Mouse (Mus musculus): ENCODE results near the gene Taf10. TPM values are rescaled to one million over a fixed set of nuclear protein-coding genes. Genes with fewer than 3 reads are reported as not detected.

The Taf10 gene
- polyA plus RNA-seq, 1 experiment = 276 TPM

GRCm38 (mm10) chr7:105777797-105778552, 33.8 kb upstream of the Taf10 start:
- no peak overlapping the region for H3K4me3 ChIP-seq (replicated peaks; ENCODE audit: extremely low read depth, low read depth, low read length)
- no peak for TF ChIP-seq CTCF (IDR thresholded peaks at IDR 0.05; ENCODE audit: insufficient read depth, low read length)
- peaks cover 18% of the 10 kb centered on the region for H3K4me1 ChIP-seq (ENCODE audit: control insufficient read depth, insufficient read depth, low read length)
- DNase-seq = no peak
- 27% methylated on average over 13 of the region's 13 CpGs for WGBS

DNA sequence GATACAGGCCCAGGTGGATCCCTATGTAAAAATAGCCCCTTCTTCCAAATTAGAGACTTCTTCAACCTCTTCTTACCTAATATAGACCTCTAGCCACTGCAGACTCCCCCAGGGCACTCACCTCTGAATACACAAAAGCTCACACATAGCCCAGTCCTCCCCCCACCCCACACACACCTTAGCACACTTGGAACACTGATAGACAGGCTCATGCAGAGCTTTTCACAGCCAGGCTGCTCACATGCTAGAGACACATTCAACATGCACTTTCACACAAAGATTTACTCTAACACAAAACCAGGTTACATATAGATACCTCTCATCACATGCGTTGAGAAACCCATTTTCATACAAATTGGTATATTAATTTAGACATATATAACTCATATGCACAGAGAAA, 33.2 kb upstream of the Taf10 start:
- H3K4me1 ChIP-seq (ENCODE audit: control insufficient read depth, insufficient read depth, low read length) = peaks cover 18% of the 10 kb centered on the region
- DNase-seq = no peak
- TF ChIP-seq POLR2A (IDR thresholded peaks at IDR 0.05; ENCODE audit: borderline replicate concordance, extremely low read depth, low read depth, low read length) = no peak
- TF ChIP-seq CTCF (IDR thresholded peaks at IDR 0.05; ENCODE audit: insufficient read depth, low read length) = no peak
- H3K4me3 ChIP-seq (replicated peaks; ENCODE audit: extremely low read depth, low read depth, low read length) = no peak overlapping the region
- 86% methylated on average over 1 of the region's 1 CpGs for WGBS

GRCm38 (mm10) chr7:105776026-105776425, 31.9 kb upstream of the Taf10 start:
- 85% methylated on average over 2 of the region's 2 CpGs for WGBS
- Histone ChIP-seq H3K4me1 (ENCODE audit: control insufficient read depth, insufficient read depth, low read length) (peaks cover 18% of the 10 kb centered on the region), H3K4me3 (replicated peaks; ENCODE audit: extremely low read depth, low read depth, low read length) (no peak overlapping the region)
- TF ChIP-seq POLR2A (IDR thresholded peaks at IDR 0.05; ENCODE audit: borderline replicate concordance, extremely low read depth, low read depth, low read length) = no peak
- TF ChIP-seq CTCF (IDR thresholded peaks at IDR 0.05; ENCODE audit: insufficient read depth, low read length) = no peak
- no peak for DNase-seq

GRCm38 (mm10) chr7:105774661-105775060, 30.5 kb upstream of the Taf10 start:
- Histone ChIP-seq H3K4me1 (ENCODE audit: control insufficient read depth, insufficient read depth, low read length) (peaks cover 18% of the 10 kb centered on the region), H3K4me3 (replicated peaks; ENCODE audit: extremely low read depth, low read depth, low read length) (no peak overlapping the region)
- DNase-seq = no peak
- no peak for TF ChIP-seq CTCF (IDR thresholded peaks at IDR 0.05; ENCODE audit: insufficient read depth, low read length)
- TF ChIP-seq POLR2A (IDR thresholded peaks at IDR 0.05; ENCODE audit: borderline replicate concordance, extremely low read depth, low read depth, low read length) = no peak
- WGBS = 69% methylated on average over 8 of the region's 8 CpGs

- H3K4me3 ChIP-seq (replicated peaks; ENCODE audit: extremely low read depth, low read depth, low read length) = no peak overlapping the region
- no peak for DNase-seq
- TF ChIP-seq CTCF (IDR thresholded peaks at IDR 0.05; ENCODE audit: insufficient read depth, low read length) (no peak), POLR2A (IDR thresholded peaks at IDR 0.05; ENCODE audit: borderline replicate concordance, extremely low read depth, low read depth, low read length) (no peak)
- peaks cover 7% of the 10 kb centered on the region for H3K4me1 ChIP-seq (ENCODE audit: control insufficient read depth, insufficient read depth, low read length)
- 72% methylated on average over 5 of the region's 5 CpGs for WGBS
These were observed 28.9 kb upstream of the Taf10 start for GRCm38 (mm10) chr7:105773041-105773440.

- 93% methylated on average over 15 of the region's 15 CpGs for WGBS
- no peak for DNase-seq
- peaks cover 9% of the 10 kb centered on the region for H3K4me1 ChIP-seq (ENCODE audit: control insufficient read depth, insufficient read depth, low read length)
- TF ChIP-seq CTCF (IDR thresholded peaks at IDR 0.05; ENCODE audit: insufficient read depth, low read length) = no peak
- no peak overlapping the region for H3K4me3 ChIP-seq (replicated peaks; ENCODE audit: extremely low read depth, low read depth, low read length)
These were observed 28.2 kb upstream of the Taf10 start for GRCm38 (mm10) chr7:105772331-105772730.

DNA sequence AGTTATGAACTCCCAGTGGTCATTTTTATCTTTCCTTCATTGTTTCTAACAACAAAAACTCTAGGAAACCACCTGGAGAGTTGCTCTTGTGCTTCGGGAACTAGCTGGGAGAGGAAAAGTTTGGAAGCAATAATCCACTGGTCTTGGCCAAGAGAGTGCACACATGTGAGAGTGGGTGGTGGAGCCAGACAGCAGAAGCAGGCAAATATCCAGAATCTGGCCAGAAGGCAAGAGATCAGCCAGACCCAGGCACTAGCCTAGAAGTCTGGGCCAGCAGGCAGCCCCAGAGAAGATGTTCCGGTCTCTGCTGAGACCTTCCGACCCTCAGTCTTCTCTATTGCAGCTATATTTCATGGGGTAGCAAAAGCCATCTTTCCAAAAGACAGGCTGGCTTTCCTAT, 25.8 kb upstream of the Taf10 start:
- Histone ChIP-seq H3K4me3 (replicated peaks; ENCODE audit: extremely low read depth, low read depth, low read length) (no peak overlapping the region), H3K4me1 (ENCODE audit: control insufficient read depth, insufficient read depth, low read length) (peaks cover 9% of the 10 kb centered on the region)
- 74% methylated on average over 3 of the region's 3 CpGs for WGBS
- TF ChIP-seq CTCF (IDR thresholded peaks at IDR 0.05; ENCODE audit: insufficient read depth, low read length) = no peak
- no peak for TF ChIP-seq POLR2A (IDR thresholded peaks at IDR 0.05; ENCODE audit: borderline replicate concordance, extremely low read depth, low read depth, low read length)
- no peak for DNase-seq

DNA sequence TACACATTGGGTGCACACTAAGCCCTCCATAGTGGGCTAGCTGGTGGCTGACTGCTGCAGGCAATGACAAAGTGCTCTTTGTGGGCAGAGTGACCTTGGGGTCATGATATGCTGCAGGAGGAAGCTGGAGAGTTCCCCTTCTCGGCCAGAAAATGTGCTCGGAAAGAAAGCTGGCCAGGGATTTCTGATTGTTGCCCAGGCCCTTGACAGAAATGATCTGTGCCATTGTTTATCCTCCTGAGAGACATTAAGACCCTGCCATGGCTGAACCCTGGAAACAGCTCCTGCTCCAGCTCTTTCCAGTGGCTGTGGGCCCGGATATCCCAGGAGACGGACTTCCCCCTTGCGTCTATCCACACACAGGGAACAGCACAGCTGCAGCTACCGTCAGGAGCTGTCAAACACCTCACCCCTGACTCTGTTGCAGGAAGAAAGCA, 23.6 kb upstream of the Taf10 start:
- TF ChIP-seq POLR2A (IDR thresholded peaks at IDR 0.05; ENCODE audit: borderline replicate concordance, extremely low read depth, low read depth, low read length) (no peak), CTCF (IDR thresholded peaks at IDR 0.05; ENCODE audit: insufficient read depth, low read length) (no peak)
- peaks cover 9% of the 10 kb centered on the region for H3K4me1 ChIP-seq (ENCODE audit: control insufficient read depth, insufficient read depth, low read length)
- no peak overlapping the region for H3K4me3 ChIP-seq (replicated peaks; ENCODE audit: extremely low read depth, low read depth, low read length)
- WGBS = 19% methylated on average over 6 of the region's 6 CpGs
- no peak for DNase-seq

DNA sequence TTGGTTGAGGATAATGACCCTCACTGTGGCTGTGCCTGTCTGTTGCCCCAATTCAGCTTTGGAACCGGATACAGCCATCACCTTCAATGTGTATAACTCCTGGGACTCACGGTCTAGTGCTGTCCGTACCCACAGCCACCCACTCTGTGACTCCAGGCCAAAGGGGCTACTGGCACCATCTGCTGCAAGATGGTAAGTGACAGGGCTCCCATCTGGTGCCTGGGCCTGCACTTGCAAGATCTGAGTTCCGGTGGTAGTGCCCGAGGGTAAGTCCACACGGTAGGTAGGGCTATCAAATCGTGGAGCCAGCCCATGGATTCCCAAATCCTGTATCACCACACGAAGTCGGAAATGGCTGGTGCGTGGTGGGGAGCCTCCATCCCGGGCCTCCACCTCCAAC, 20.2 kb upstream of the Taf10 start:
- Histone ChIP-seq H3K4me3 (replicated peaks; ENCODE audit: extremely low read depth, low read depth, low read length) (no peak overlapping the region), H3K4me1 (ENCODE audit: control insufficient read depth, insufficient read depth, low read length) (peaks cover 9% of the 10 kb centered on the region)
- no peak for DNase-seq
- 94% methylated on average over 11 of the region's 11 CpGs for WGBS
- TF ChIP-seq CTCF (IDR thresholded peaks at IDR 0.05; ENCODE audit: insufficient read depth, low read length) (no peak), POLR2A (IDR thresholded peaks at IDR 0.05; ENCODE audit: borderline replicate concordance, extremely low read depth, low read depth, low read length) (no peak)

GRCm38 (mm10) chr7:105762517-105763270, 18.5 kb upstream of the Taf10 start:
- H3K4me3 ChIP-seq (replicated peaks; ENCODE audit: extremely low read depth, low read depth, low read length) = no peak overlapping the region
- TF ChIP-seq CTCF (IDR thresholded peaks at IDR 0.05; ENCODE audit: insufficient read depth, low read length) (no peak), POLR2A (IDR thresholded peaks at IDR 0.05; ENCODE audit: borderline replicate concordance, extremely low read depth, low read depth, low read length) (no peak)
- DNase-seq = no peak

More at GRCm38 (mm10) chr7:105762517-105763270, 18.5 kb upstream of the Taf10 start:
- peaks cover 4% of the 10 kb centered on the region; the same call in 1 of the 2 replicates for H3K4me1 ChIP-seq (ENCODE audit: control insufficient read depth, insufficient read depth, low read length)
- WGBS = 66% methylated on average over 55 of the region's 55 CpGs

All from lung, adult 2 months (tissue).